Mouse (Mus musculus) olfactory bulb, adult 2 months (tissue): Measurements from ENCODE around the gene Mrps21. TPM values are rescaled to one million over a fixed set of nuclear protein-coding genes. Genes with fewer than 3 reads are reported as not detected.

Experiments
- H3K27ac ChIP-seq: fragments of 200-500 bp; 2 replicates; pipeline ENCODE4 v1.5.1; 2012; ENCODE audit warnings: low read depth, low read length; ENCODE audit not compliant: insufficient read depth
- H3K4me1 ChIP-seq: fragments of 200-500 bp; 2 replicates; pipeline ENCODE4 v1.6.1; 2012; ENCODE audit warnings: low read length; ENCODE audit not compliant: control insufficient read depth, insufficient read depth
- H3K4me3 ChIP-seq: fragments of 200-500 bp; 2 replicates; pipeline ENCODE4 v1.5.1; 2012; ENCODE audit warnings: mild to moderate bottlenecking, low read depth, low read length, moderate library complexity; ENCODE audit not compliant: insufficient read depth
- CTCF ChIP-seq: fragments of 200-500 bp; IDR thresholded peaks from 2 replicates; pipeline ENCODE4 v1.5.1; 2012; ENCODE audit warnings: low read depth, mild to moderate bottlenecking, low read length, moderate library complexity; ENCODE audit not compliant: insufficient read depth
- POLR2A ChIP-seq: fragments of 200-500 bp; IDR thresholded peaks from 2 replicates; pipeline ENCODE4 v1.6.1; 2012; ENCODE audit warnings: mild to moderate bottlenecking, low read depth, low read length, moderate library complexity; ENCODE audit not compliant: insufficient read depth
- WGBS: fragments of 180-500 bp; shearing (Covaris S2); methylation state at CpG from one replicate; pipeline ENCODE4 v1.1.7; 2018; 5-methylcytosine and 5-hydroxymethylcytosine counted together
- polyA plus RNA-seq: library from polyadenylated mRNA; stranded (reverse); fragments of >200 nt; gene quantifications from 2 replicates; pipeline ENCODE4 v1.2.4, GENCODE M21; 2012; ENCODE audit warnings: low replicate concordance; ENCODE audit not compliant: missing spikeins, insufficient read depth, insufficient read length

Mrps21 gene
- polyA plus RNA-seq, 1 experiment = not detected

GRCm38 (mm10) chr3:95879063-95879462, 7.7 kb upstream of the Mrps21 start:
- H3K4me1 ChIP-seq = peaks cover 2% of the 10 kb centered on the region
- 92% methylated on average over 4 of the region's 4 CpGs for WGBS
- no peak overlapping the region for H3K27ac ChIP-seq
- no peak for TF ChIP-seq CTCF
- no peak for TF ChIP-seq POLR2A
- no peak overlapping the region for H3K4me3 ChIP-seq

GRCm38 (mm10) chr3:95872048-95872447, 729 bp upstream of the Mrps21 start:
- TF ChIP-seq POLR2A (no peak), CTCF (no peak)
- WGBS = 56% methylated on average over 7 of the region's 7 CpGs

GRCm38 (mm10) chr3:95870976-95871375, 343 bp downstream of the Mrps21 start:
- Histone ChIP-seq H3K4me3 (peak overlapping the region; percentile 71), H3K27ac (0 out of 2 replicates have a peak overlapping the region, but pooled peaks have one; percentile 7), H3K4me1 (peaks cover 5% of the 10 kb centered on the region)
- TF ChIP-seq POLR2A = no peak
- TF ChIP-seq CTCF = no peak
- WGBS = 5% methylated on average over 15 of the region's 15 CpGs

More at GRCm38 (mm10) chr3:95872048-95872447, 729 bp upstream of the Mrps21 start:
- peak overlapping the region; percentile 40 for H3K4me3 ChIP-seq
- no peak overlapping the region for H3K27ac ChIP-seq
- peaks cover 5% of the 10 kb centered on the region for H3K4me1 ChIP-seq

- TF ChIP-seq CTCF (no peak), POLR2A (no peak)
- 89% methylated on average over 2 of the region's 2 CpGs for WGBS
- Histone ChIP-seq H3K4me3 (no peak overlapping the region), H3K27ac (no peak overlapping the region), H3K4me1 (peaks cover 9% of the 10 kb centered on the region; the same call in 1 of the 2 replicates)
These were observed 3.9 kb downstream of the Mrps21 start for GRCm38 (mm10) chr3:95867408-95867807.

- Histone ChIP-seq H3K4me1 (peaks cover 6% of the 10 kb centered on the region; the same call in 1 of the 2 replicates), H3K4me3 (no peak overlapping the region), H3K27ac (no peak overlapping the region)
- WGBS = 89% methylated on average over 5 of the region's 5 CpGs
- TF ChIP-seq POLR2A = no peak
- TF ChIP-seq CTCF = no peak
These were observed 5.2 kb downstream of the Mrps21 start for GRCm38 (mm10) chr3:95866071-95866470.

- TF ChIP-seq POLR2A (no peak), CTCF (no peak)
- Histone ChIP-seq H3K4me3 (no peak overlapping the region), H3K4me1 (peaks cover 6% of the 10 kb centered on the region; the same call in 1 of the 2 replicates), H3K27ac (no peak overlapping the region)
- WGBS = 92% methylated on average over 20 of the region's 20 CpGs
These were observed 5.7 kb downstream of the Mrps21 start for GRCm38 (mm10) chr3:95865571-95865970.

GRCm38 (mm10) chr3:95865050-95865449, 6.3 kb downstream of the Mrps21 start:
- H3K4me3 ChIP-seq = no peak overlapping the region
- H3K4me1 ChIP-seq = peaks cover 4% of the 10 kb centered on the region; the same call in 1 of the 2 replicates
- H3K27ac ChIP-seq = no peak overlapping the region
- TF ChIP-seq POLR2A = no peak
- TF ChIP-seq CTCF = no peak
- 53% methylated on average over 5 of the region's 5 CpGs for WGBS

- peaks cover 4% of the 10 kb centered on the region; the same call in 1 of the 2 replicates for H3K4me1 ChIP-seq
- TF ChIP-seq CTCF = no peak
- TF ChIP-seq POLR2A = no peak
- 72% methylated on average over 7 of the region's 7 CpGs for WGBS
- H3K4me3 ChIP-seq = no peak overlapping the region
- H3K27ac ChIP-seq = no peak overlapping the region
These were observed 7.7 kb downstream of the Mrps21 start for GRCm38 (mm10) chr3:95863578-95863977.

- peaks cover 4% of the 10 kb centered on the region; the same call in 1 of the 2 replicates for H3K4me1 ChIP-seq
- H3K4me3 ChIP-seq = no peak overlapping the region
- no peak overlapping the region for H3K27ac ChIP-seq
- no peak for TF ChIP-seq CTCF
- no peak for TF ChIP-seq POLR2A
- 34% methylated on average over 2 of the region's 2 CpGs for WGBS
These were observed 9.5 kb downstream of the Mrps21 start for GRCm38 (mm10) chr3:95861796-95862195.
